Mouse (Mus musculus): Measurements from ENCODE around the gene Snn. TPM values are rescaled to one million over a fixed set of nuclear protein-coding genes. Genes with fewer than 3 reads are reported as not detected.

Snn gene
- total and polyA plus RNA-seq, 3 experiments = 0.73 to 2.4 TPM; not detected in 1

GRCm38 (mm10) chr16:11047130-11047529 lies 13.6 kb upstream of the Snn start:
- H3K27ac ChIP-seq (ENCODE audit: control insufficient read depth, low read depth, low read length) = no peak overlapping the region
- no peak for TF ChIP-seq KAT2A (conservative IDR thresholded peaks at IDR 0.05; ENCODE audit: low read depth, low read length)
- no peak for TF ChIP-seq SIN3A (IDR thresholded peaks at IDR 0.05; ENCODE audit: low read length)
- no peak for TF ChIP-seq HCFC1 (IDR thresholded peaks at IDR 0.05; ENCODE audit: low read depth, low read length)
- no peak for TF ChIP-seq ETS1 (IDR thresholded peaks at IDR 0.05; ENCODE audit: low read depth, low read length)
- no peak for TF ChIP-seq UBTF (IDR thresholded peaks at IDR 0.05; ENCODE audit: borderline replicate concordance, insufficient read depth, low read depth, low read length)
- TF ChIP-seq NELFE (IDR thresholded peaks at IDR 0.05; ENCODE audit: low read depth, low read length) = no peak
- TF ChIP-seq MAFK (IDR thresholded peaks at IDR 0.05; ENCODE audit: borderline replicate concordance, low read depth, low read length) = no peak
- TF ChIP-seq MEF2A (IDR thresholded peaks at IDR 0.05; ENCODE audit: extremely low read depth, insufficient replicate concordance, low read depth, low read length, poor library complexity, severe bottlenecking) = no peak
- no peak for TF ChIP-seq CHD1 (IDR thresholded peaks at IDR 0.05; ENCODE audit: low read depth, low read length)
- TF ChIP-seq USF1 (IDR thresholded peaks at IDR 0.05; ENCODE audit: low read depth, low read length) = no peak
- no peak for TF ChIP-seq ZKSCAN1 (IDR thresholded peaks at IDR 0.05; ENCODE audit: low read depth, low read length)
- TF ChIP-seq ZNF384 (IDR thresholded peaks at IDR 0.05; ENCODE audit: low read depth, low read length) = no peak
- TF ChIP-seq ELF1 (IDR thresholded peaks at IDR 0.05; ENCODE audit: low read depth, low read length) = no peak
- no peak for TF ChIP-seq TAL1 (IDR thresholded peaks at IDR 0.05; ENCODE audit: low read length)
- no peak for TF ChIP-seq GABPA (IDR thresholded peaks at IDR 0.05; ENCODE audit: low read depth, low read length)
- TF ChIP-seq USF2 (IDR thresholded peaks at IDR 0.05; ENCODE audit: borderline replicate concordance in 1 of 2, insufficient read depth in 1 of 2, low read depth in 1 of 2, low read length in 2 of 2) = no peak
- TF ChIP-seq MXI1 (IDR thresholded peaks at IDR 0.05; ENCODE audit: low read depth, low read length) = no peak
- H3K27me3 ChIP-seq (ENCODE audit: control insufficient read depth in 1 of 2, insufficient read depth in 2 of 2, low read length in 2 of 2) = peaks cover 0 to 9% of the 10 kb centered on the region in 2 experiments; a peak in 3 of 4 replicates
- H3K4me3 ChIP-seq (ENCODE audit: control insufficient read depth in 1 of 2, insufficient read depth in 1 of 2, low read depth in 2 of 2, low read length in 2 of 2) = no peak overlapping the region
- H3K4me1 ChIP-seq (ENCODE audit: control insufficient read depth in 1 of 2, insufficient read depth in 2 of 2, low read length in 2 of 2) = no peaks in the 10 kb centered on the region
- H3K36me3 ChIP-seq (ENCODE audit: control insufficient read depth in 1 of 2, insufficient read depth in 2 of 2, low read length in 2 of 2) = no peaks in the 10 kb centered on the region
- no peak for DNase-seq (ENCODE audit: low read depth, low spot score)
- H3K9ac ChIP-seq (ENCODE audit: control insufficient read depth, low read depth, low read length, poor library complexity, severe bottlenecking) = no peak overlapping the region
- no peaks in the 10 kb centered on the region for H3K9me3 ChIP-seq (replicated peaks; ENCODE audit: insufficient read depth, low read length)
- no peaks in the 10 kb centered on the region for H3K79me2 ChIP-seq (ENCODE audit: control insufficient read depth, insufficient read depth, low read length, poor library complexity)

DNA sequence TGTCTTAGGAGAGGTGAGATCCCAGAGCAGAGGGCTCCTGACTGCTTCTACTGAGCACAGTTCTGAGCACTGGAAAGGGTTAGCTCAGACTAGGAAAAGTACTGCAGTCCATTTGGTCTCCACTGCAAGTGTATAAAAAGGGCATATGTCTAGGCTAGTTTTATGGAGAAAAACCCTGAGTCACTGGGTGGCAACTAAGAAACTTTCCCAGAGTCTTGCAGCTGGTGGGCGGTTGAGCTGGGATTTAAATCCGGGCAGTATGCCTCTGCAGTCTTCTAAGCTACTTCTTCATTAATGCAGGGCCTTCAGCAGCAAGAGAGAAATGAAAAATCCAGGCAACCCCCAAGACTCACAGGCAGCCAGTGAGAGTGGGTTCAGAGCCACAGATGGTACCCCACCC lies 10.5 kb upstream of the Snn start:
- H3K27ac ChIP-seq (ENCODE audit: control insufficient read depth, low read depth, low read length) = no peak overlapping the region
- TF ChIP-seq SMC3 (IDR thresholded peaks at IDR 0.05; ENCODE audit: low read depth, low read length) = no peak
- no peak for TF ChIP-seq RCOR1 (IDR thresholded peaks at IDR 0.05; ENCODE audit: low read depth, low read length)
- no peak for TF ChIP-seq NELFE (IDR thresholded peaks at IDR 0.05; ENCODE audit: low read depth, low read length)
- no peak for TF ChIP-seq CTCF (IDR thresholded peaks at IDR 0.05 in 2 of 3, conservative IDR thresholded peaks at IDR 0.05 in 1 of 3; ENCODE audit: control insufficient read depth in 1 of 3, insufficient read depth in 1 of 3, low read depth in 2 of 3, low read length in 3 of 3, poor library complexity in 1 of 3, severe bottlenecking in 1 of 3)
- H3K36me3 ChIP-seq (ENCODE audit: control insufficient read depth in 1 of 2, insufficient read depth in 2 of 2, low read length in 2 of 2) = no peaks in the 10 kb centered on the region
- H3K4me1 ChIP-seq (ENCODE audit: control insufficient read depth in 1 of 2, insufficient read depth in 2 of 2, low read length in 2 of 2) = no peaks in the 10 kb centered on the region
- peaks cover 0 to 8% of the 10 kb centered on the region in 2 experiments; a peak in 3 of 4 replicates for H3K27me3 ChIP-seq (ENCODE audit: control insufficient read depth in 1 of 2, insufficient read depth in 2 of 2, low read length in 2 of 2)
- DNase-seq (ENCODE audit: low read depth, low spot score) = no peak
- no peak overlapping the region for H3K4me3 ChIP-seq (ENCODE audit: control insufficient read depth in 1 of 2, insufficient read depth in 1 of 2, low read depth in 2 of 2, low read length in 2 of 2)
- no peaks in the 10 kb centered on the region for H3K9me3 ChIP-seq (replicated peaks; ENCODE audit: insufficient read depth, low read length)
- H3K9ac ChIP-seq (ENCODE audit: control insufficient read depth, low read depth, low read length, poor library complexity, severe bottlenecking) = no peak overlapping the region
- no peaks in the 10 kb centered on the region for H3K79me2 ChIP-seq (ENCODE audit: control insufficient read depth, insufficient read depth, low read length, poor library complexity)
